Mouse (Mus musculus) lung, postnatal 0 days (tissue): Measurements from ENCODE around the gene Gpatch8.

Experiments
- CTCF ChIP-seq: IDR thresholded peaks from 2 replicates; pipeline ENCODE4 v1.5.1; 2016; ENCODE audit warnings: antibody characterized with exemption, mild to moderate bottlenecking
- EP300 ChIP-seq: IDR thresholded peaks from 2 replicates; pipeline ENCODE4 v1.6.1; 2016; ENCODE audit warnings: antibody characterized with exemption, mild to moderate bottlenecking, control low read depth

DNA sequence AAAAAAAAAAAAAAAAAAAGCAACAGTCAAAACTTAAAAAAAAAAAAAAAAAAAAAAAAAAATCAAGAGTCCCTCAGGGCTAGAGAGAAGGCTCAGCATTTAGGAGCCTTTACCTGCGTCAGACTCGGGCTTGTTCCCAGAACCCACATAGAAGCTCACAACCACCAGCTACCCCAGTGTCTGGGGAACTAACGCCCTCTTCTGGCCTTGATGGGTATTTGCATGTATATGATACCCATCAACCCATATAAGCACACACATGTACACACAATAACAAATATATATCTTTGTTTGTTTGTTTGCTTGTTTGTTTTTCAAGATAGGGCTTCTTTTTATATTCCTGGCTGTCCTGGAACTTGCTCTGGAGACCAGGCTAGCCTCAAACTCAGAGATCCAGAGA is 31.4 kb upstream of the Gpatch8 start:
- TF ChIP-seq CTCF = peak; percentile 32
- TF ChIP-seq EP300 = no peak
